Mouse (Mus musculus) R1 (cell line): ENCODE results near the gene Tomt.

Source experiments
- DNase-seq: peaks from one replicate; pipeline ENCODE4 v3.0.0-alpha.2; 2018; ENCODE audit warnings: low read depth, low spot score

The Tomt gene

GRCm38 (mm10) chr7:101857094-101857493, 49.1 kb downstream of the Tomt start, which contains the start of gene Folr2:
TSS of gene Folr2 (minus strand) at chr7:101857194.
- DNase-seq = no peak

GRCm38 (mm10) chr7:101853816-101854215, 52.3 kb downstream of the Tomt start:
- DNase-seq = no peak

GRCm38 (mm10) chr7:101852846-101853245, 53.3 kb downstream of the Tomt start:
- DNase-seq = no peak

- DNase-seq = no peak
Measured at GRCm38 (mm10) chr7:101851689-101852088, 54.5 kb downstream of the Tomt start.
